Mouse (Mus musculus): ENCODE measurements around the gene Sncg.

DNA sequence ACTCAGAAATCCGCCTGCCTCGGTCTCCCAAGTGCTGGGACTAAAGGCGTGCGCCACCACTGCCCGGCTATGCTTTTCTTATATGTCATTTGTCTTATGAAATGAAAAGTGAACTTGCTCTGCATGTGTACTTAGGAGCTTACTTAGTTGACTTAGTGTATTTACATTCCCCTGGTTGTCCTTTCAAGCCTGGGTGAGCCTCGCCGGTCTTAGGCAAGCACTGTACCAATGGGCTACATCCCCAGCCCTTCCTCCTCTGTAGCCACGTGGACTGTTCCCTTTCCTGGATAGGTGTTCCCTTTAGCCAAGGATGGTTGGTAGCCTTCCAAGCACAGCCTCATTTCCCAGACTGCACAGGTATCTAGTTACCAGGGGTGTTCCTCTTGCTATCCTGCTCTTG lies 25.6 kb downstream of the Sncg start:
- TF ChIP-seq CTCF (IDR thresholded peaks at IDR 0.05; ENCODE audit: low read depth) (no peak), EP300 (IDR thresholded peaks at IDR 0.05; ENCODE audit: low read depth) (no peak)
